ENCODE assay signal across 7 mouse cellular contexts in the genomic region with DNA sequence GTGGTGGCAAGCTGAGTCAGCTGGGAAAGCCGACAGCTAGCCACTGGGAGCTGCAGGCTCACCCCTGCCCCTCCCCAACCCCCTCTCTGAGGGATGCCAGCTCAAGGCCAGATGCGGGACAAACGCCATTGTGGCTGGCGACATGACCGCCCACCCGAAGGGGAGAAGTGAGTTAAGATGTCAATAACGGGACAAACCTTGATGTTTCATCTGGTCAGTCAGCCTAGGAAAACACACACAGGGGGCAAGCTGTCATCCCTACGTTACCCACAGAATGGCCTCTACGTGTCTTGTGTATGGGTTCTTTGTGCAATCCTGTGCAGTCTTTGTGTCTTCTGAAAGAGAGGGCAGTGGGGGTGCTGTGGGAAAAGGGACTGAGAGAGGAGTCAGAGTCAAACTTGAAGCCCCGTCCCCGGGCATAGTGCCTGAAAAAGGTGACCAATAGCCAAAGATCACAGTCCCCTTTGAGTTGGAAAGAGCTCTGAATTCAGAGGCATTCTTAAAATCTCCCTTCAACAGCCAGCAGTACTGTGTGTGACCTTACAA. TPM values are rescaled to one million over a fixed set of nuclear protein-coding genes. Genes with fewer than 3 reads are reported as not detected.
DNase-seq lines count a peak whose midpoint lies in the region; ATAC-seq and TF ChIP-seq lines count a peak whose summit lies in the region.

No protein-coding gene starts in this region.

- WGBS in lung, postnatal 0 days: 1% methylated on average over 11 of the region's 11 CpGs
- WGBS in forebrain, embryonic 11.5 days: 2% methylated on average over 11 of the region's 11 CpGs
- 5% methylated on average over 11 of the region's 11 CpGs for WGBS in kidney, embryonic 16.5 days
- under 1% methylated on average over 11 of the region's 11 CpGs for WGBS in neural tube, embryonic 12.5 days

- peak overlapping the region; percentile 43; the same call in 1 of the 2 replicates for H3K9ac ChIP-seq in lung, postnatal 0 days (replicated peaks; ENCODE audit: low read depth)
- H3K9ac ChIP-seq in forebrain, embryonic 11.5 days (ENCODE audit: low read length): peak overlapping the region; percentile 57
- peak overlapping the region; percentile 66 for H3K9ac ChIP-seq in kidney, embryonic 16.5 days (replicated peaks; ENCODE audit: low read length)
- H3K9ac ChIP-seq in neural tube, embryonic 12.5 days: peak overlapping the region; percentile 49

- H3K36me3 ChIP-seq in lung, postnatal 0 days (ENCODE audit: insufficient read depth, low read length): no peaks in the 10 kb centered on the region
- H3K36me3 ChIP-seq in forebrain, embryonic 11.5 days (ENCODE audit: control insufficient read depth, insufficient read depth, low read length): no peaks in the 10 kb centered on the region
- no peaks in the 10 kb centered on the region for H3K36me3 ChIP-seq in kidney, embryonic 16.5 days (ENCODE audit: insufficient read depth, low read length)
- H3K36me3 ChIP-seq in neural tube, embryonic 12.5 days: no peaks in the 10 kb centered on the region

- H3K4me3 ChIP-seq in lung, postnatal 0 days (ENCODE audit: low read depth, low read length): peak overlapping the region; percentile 47
- peak overlapping the region; percentile 28 for H3K4me3 ChIP-seq in forebrain, embryonic 11.5 days (ENCODE audit: low read depth, low read length)
- H3K4me3 ChIP-seq in kidney, embryonic 16.5 days (ENCODE audit: low read length): peak overlapping the region; percentile 50
- peak overlapping the region; percentile 41 for H3K4me3 ChIP-seq in neural tube, embryonic 12.5 days

- no peak for DNase-seq in lung, postnatal 0 days (ENCODE audit: low spot score)
- DNase-seq in lung, postnatal 36 days: no peak
- DNase-seq in forebrain, embryonic 11.5 days (ENCODE audit: low spot score): no peak
- no peak for DNase-seq in frontal cortex, postnatal 10 days (ENCODE audit: low spot score in 2 of 2)
- DNase-seq in layer of hippocampus, adult 18-20 months (ENCODE audit: low spot score in 2 of 2): no peak

- no peak for TF ChIP-seq EP300 in lung, postnatal 0 days (IDR thresholded peaks at IDR 0.05)

- no peaks in the 10 kb centered on the region for H3K27me3 ChIP-seq in lung, postnatal 0 days (replicated peaks; ENCODE audit: insufficient read depth, low read length)
- H3K27me3 ChIP-seq in forebrain, embryonic 11.5 days (ENCODE audit: control insufficient read depth, insufficient read depth, low read length): no peaks in the 10 kb centered on the region
- H3K27me3 ChIP-seq in kidney, embryonic 16.5 days (ENCODE audit: insufficient read depth, low read length): no peaks in the 10 kb centered on the region
- H3K27me3 ChIP-seq in neural tube, embryonic 12.5 days (replicated peaks): no peaks in the 10 kb centered on the region

- H3K27ac ChIP-seq in lung, postnatal 0 days (ENCODE audit: low read length): peak overlapping the region; percentile 85
- peak overlapping the region; percentile 86 for H3K27ac ChIP-seq in forebrain, embryonic 11.5 days (ENCODE audit: low read depth, low read length)
- peak overlapping the region; percentile 66 for H3K27ac ChIP-seq in kidney, embryonic 16.5 days (ENCODE audit: low read length)
- peak overlapping the region; percentile 90 for H3K27ac ChIP-seq in neural tube, embryonic 12.5 days

- H3K9me3 ChIP-seq in lung, postnatal 0 days (ENCODE audit: low read length): no peaks in the 10 kb centered on the region
- H3K9me3 ChIP-seq in forebrain, embryonic 11.5 days (ENCODE audit: control insufficient read depth, low read length): no peaks in the 10 kb centered on the region
- no peaks in the 10 kb centered on the region for H3K9me3 ChIP-seq in kidney, embryonic 16.5 days (ENCODE audit: low read length)
- H3K9me3 ChIP-seq in neural tube, embryonic 12.5 days: no peaks in the 10 kb centered on the region

- no peak for TF ChIP-seq CTCF in lung, postnatal 0 days (IDR thresholded peaks at IDR 0.05)

- ATAC-seq in lung, postnatal 0 days: 0 out of 2 replicates have a peak, but pooled peaks have one; percentile 8
- ATAC-seq in forebrain, embryonic 11.5 days (replicated peaks; ENCODE audit: low FRiP score): peak; percentile 15; the same call in 1 of the 2 replicates
- ATAC-seq in kidney, embryonic 16.5 days (ENCODE audit: low FRiP score, low TSS enrichment): peak; percentile 7; the same call in 1 of the 2 replicates
- ATAC-seq in neural tube, embryonic 12.5 days (ENCODE audit: low FRiP score, low read depth): peak; percentile 77; the same call in 1 of the 2 replicates

- H3K4me2 ChIP-seq in lung, postnatal 0 days (replicated peaks; ENCODE audit: low read depth, low read length): peak overlapping the region; percentile 81
- H3K4me2 ChIP-seq in forebrain, embryonic 11.5 days (ENCODE audit: low read depth, low read length, severe bottlenecking): peak overlapping the region; percentile 58
- H3K4me2 ChIP-seq in kidney, embryonic 16.5 days (replicated peaks; ENCODE audit: low read depth, low read length): peak overlapping the region; percentile 61
- H3K4me2 ChIP-seq in neural tube, embryonic 12.5 days (replicated peaks): peak overlapping the region; percentile 83

- peaks cover 6% of the 10 kb centered on the region; the same call in 1 of the 2 replicates for H3K4me1 ChIP-seq in lung, postnatal 0 days (ENCODE audit: insufficient read depth, low read depth, low read length)
- peaks cover 20% of the 10 kb centered on the region for H3K4me1 ChIP-seq in forebrain, embryonic 11.5 days (replicated peaks; ENCODE audit: control insufficient read depth, insufficient read depth, low read length)
- H3K4me1 ChIP-seq in kidney, embryonic 16.5 days (ENCODE audit: insufficient read depth, low read length): peaks cover 20% of the 10 kb centered on the region
- H3K4me1 ChIP-seq in neural tube, embryonic 12.5 days: peaks cover 29% of the 10 kb centered on the region

RNA-seq across cellular contexts. Expression of gene Chd9, which starts 49.4 kb away (rescaled TPM):
- 110 and 122 TPM in 2 replicates for polyA plus RNA-seq in lung, postnatal 0 days (2015; fragmentation: Nextera tagmentation; extraction: Ambion mirVana)
- 47.7 and 52.0 TPM in 2 replicates for polyA plus RNA-seq in forebrain, embryonic 11.5 days (2014; fragmentation: Nextera tagmentation; extraction: Ambion mirVana)
- polyA plus RNA-seq in kidney, embryonic 16.5 days (2015; fragmentation: Nextera tagmentation; extraction: Ambion mirVana): 88.1 and 97.1 TPM in 2 replicates
- 81.4 and 84.1 TPM in 2 replicates for polyA plus RNA-seq in neural tube, embryonic 12.5 days (2016; fragmentation: Nextera tagmentation; extraction: Ambion mirVana)
- 100 to 1,000 TPM; 246 to 262 TPM for total RNA-seq in layer of hippocampus, adult 18-20 months (2021)

Comparison
In these comparisons a context has a peak if more than half of its experiments do, and no peak if none do; other contexts are left out.
1. ATAC-seq: peak in every context shown above with its lines; median percentile 77 in neural tube, embryonic 12.5 days; 15 in forebrain, embryonic 11.5 days; 8 in lung, postnatal 0 days; 7 in kidney, embryonic 16.5 days.